23 mouse cellular contexts compared by ENCODE assay signal in the genomic region with DNA sequence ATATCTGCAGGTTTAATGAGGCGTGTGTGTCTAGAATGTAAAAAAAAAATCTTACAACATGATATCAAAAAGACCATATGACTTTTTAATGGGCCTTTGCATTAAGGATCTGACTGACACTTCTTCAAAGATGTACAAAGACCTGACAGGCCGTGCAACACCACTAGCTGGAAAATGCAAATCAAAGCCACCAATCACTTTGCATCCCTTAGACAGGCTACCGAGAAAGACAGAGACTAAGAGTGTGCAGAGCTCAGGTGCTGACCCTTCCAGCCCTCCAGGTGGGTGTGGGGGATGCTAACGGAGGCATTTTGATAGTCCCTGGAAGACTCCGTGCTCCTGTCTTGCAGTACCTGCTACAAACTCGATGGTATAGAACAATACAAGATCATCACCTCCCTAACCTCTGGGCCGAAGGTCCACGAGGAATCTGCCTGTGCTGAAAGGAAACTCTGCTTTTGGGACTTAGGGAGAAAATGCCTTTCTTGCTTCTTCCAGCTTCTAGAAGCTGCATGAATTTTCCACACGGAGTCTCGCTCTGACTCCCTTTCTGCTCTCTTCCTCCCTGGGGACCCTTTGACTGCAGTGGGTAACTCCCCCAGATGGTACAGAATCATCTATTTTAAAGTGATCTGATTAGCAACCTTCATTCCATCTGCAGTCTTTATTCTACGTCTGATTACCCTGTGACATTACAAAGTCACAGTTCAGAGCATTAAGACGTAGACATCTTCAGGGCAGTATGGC. TPM values are rescaled to one million over a fixed set of nuclear protein-coding genes. Genes with fewer than 3 reads are reported as not detected.
DNase-seq lines count a peak whose midpoint lies in the region; ATAC-seq and TF ChIP-seq lines count a peak whose summit lies in the region.
"Had no signal": no experiment of that assay in that cellular context is flagged by ENCODE, and none has a peak within 500 bp of the region (broad histone marks: within the 10 kb centered on the region; RNA-seq: fewer than 3 reads in every experiment).

No protein-coding gene starts in this region.

- H3K79me2 ChIP-seq in CH12.LX (replicated peaks; ENCODE audit: control insufficient read depth, extremely low read depth, insufficient read depth, poor library complexity, severe bottlenecking), result no peaks in the 10 kb centered on the region

- no peak overlapping the region for H3K9ac ChIP-seq in neural tube, embryonic 14.5 days (replicated peaks; ENCODE audit: low read depth, low read length)
- H3K9ac ChIP-seq in neural tube, embryonic 15.5 days (replicated peaks), result no peak overlapping the region
- H3K9ac ChIP-seq in CH12.LX (ENCODE audit: insufficient read depth, low read depth), result no peak overlapping the region
- H3K9ac ChIP-seq: embryonic facial prominence, embryonic 13.5 days; embryonic facial prominence, embryonic 15.5 days; forebrain, embryonic 12.5 days had no signal

- H3K4me1 ChIP-seq in neural tube, embryonic 14.5 days (ENCODE audit: control insufficient read depth, insufficient read depth, low read length), result peaks cover 4% of the 10 kb centered on the region
- peaks cover 6% of the 10 kb centered on the region for H3K4me1 ChIP-seq in neural tube, embryonic 15.5 days
- peaks cover 3 to 25% of the 10 kb centered on the region in 2 experiments; a peak in 2 of 4 replicates for H3K4me1 ChIP-seq in CH12.LX (ENCODE audit: control insufficient read depth in 1 of 2, insufficient read depth in 2 of 2)
- 0 out of 2 replicates have a peak, but pooled peaks cover 4% of the 10 kb centered on the region for H3K4me1 ChIP-seq in embryonic facial prominence, embryonic 10.5 days
- H3K4me1 ChIP-seq: embryonic facial prominence, embryonic 13.5 days; embryonic facial prominence, embryonic 15.5 days had no signal

- H3K27me3 ChIP-seq in neural tube, embryonic 14.5 days (ENCODE audit: control insufficient read depth, insufficient read depth, low read length), result no peaks in the 10 kb centered on the region
- H3K27me3 ChIP-seq in neural tube, embryonic 15.5 days (replicated peaks), result no peaks in the 10 kb centered on the region
- H3K27me3 ChIP-seq in CH12.LX (replicated peaks), result no peaks in the 10 kb centered on the region
- H3K27me3 ChIP-seq in embryonic facial prominence, embryonic 10.5 days (replicated peaks; ENCODE audit: low read depth, poor library complexity, severe bottlenecking), result no peaks in the 10 kb centered on the region
- H3K27me3 ChIP-seq: embryonic facial prominence, embryonic 13.5 days; embryonic facial prominence, embryonic 15.5 days; forebrain, embryonic 12.5 days had no signal

- no peak for TF ChIP-seq CTCF in CH12.LX (conservative IDR thresholded peaks at IDR 0.05 in 1 of 2, IDR thresholded peaks at IDR 0.05 in 1 of 2; ENCODE audit: low read depth in 2 of 2, low read length in 2 of 2)

- TF ChIP-seq RAD21 in CH12.LX (IDR thresholded peaks at IDR 0.05; ENCODE audit: low read depth, low read length), result no peak

- TF ChIP-seq POLR2A in CH12.LX (IDR thresholded peaks at IDR 0.05; ENCODE audit: low read depth, low read length), result no peak

- no peak overlapping the region for H3K4me2 ChIP-seq in neural tube, embryonic 14.5 days (ENCODE audit: low read depth, low read length)
- no peak overlapping the region for H3K4me2 ChIP-seq in neural tube, embryonic 15.5 days
- H3K4me2 ChIP-seq in CH12.LX (ENCODE audit: insufficient read depth, low read depth, poor library complexity, severe bottlenecking), result peak overlapping the region; percentile 14
- H3K4me2 ChIP-seq: embryonic facial prominence, embryonic 13.5 days; embryonic facial prominence, embryonic 15.5 days; forebrain, embryonic 12.5 days had no signal

- no peaks in the 10 kb centered on the region for H3K9me3 ChIP-seq in neural tube, embryonic 14.5 days (ENCODE audit: control insufficient read depth, low read length)
- no peaks in the 10 kb centered on the region for H3K9me3 ChIP-seq in neural tube, embryonic 15.5 days (replicated peaks)
- H3K9me3 ChIP-seq in CH12.LX (replicated peaks; ENCODE audit: low read length), result no peaks in the 10 kb centered on the region
- H3K9me3 ChIP-seq in embryonic facial prominence, embryonic 10.5 days, result no peaks in the 10 kb centered on the region
- H3K9me3 ChIP-seq: embryonic facial prominence, embryonic 13.5 days; embryonic facial prominence, embryonic 15.5 days; forebrain, embryonic 10.5 days; forebrain, embryonic 12.5 days had no signal

- H3K27ac ChIP-seq in neural tube, embryonic 14.5 days (ENCODE audit: low read depth, low read length), result peak overlapping the region; percentile 48; the same call in 1 of the 2 replicates
- no peak overlapping the region for H3K27ac ChIP-seq in neural tube, embryonic 15.5 days (replicated peaks)
- 0 out of 2 replicates have a peak overlapping the region, but pooled peaks have one; percentile 22 for H3K27ac ChIP-seq in CH12.LX (ENCODE audit: insufficient read depth, low read depth)
- H3K27ac ChIP-seq in embryonic facial prominence, embryonic 10.5 days (replicated peaks), result no peak overlapping the region
- H3K27ac ChIP-seq: embryonic facial prominence, embryonic 13.5 days; embryonic facial prominence, embryonic 15.5 days; forebrain, embryonic 10.5 days; forebrain, embryonic 12.5 days had no signal

- in situ Hi-C loops in CH12.LX (cut with MboI; ENCODE audit: low pct_ligation_motif_present, low pct_unique_long_range_greater_than_20kb, low sequenced_read_pairs), result no loop called here

- 65% methylated on average over 12 of the region's 12 CpGs for WGBS in neural tube, embryonic 14.5 days
- 73% methylated on average over 12 of the region's 12 CpGs for WGBS in neural tube, embryonic 15.5 days
- 82% methylated on average over 12 of the region's 12 CpGs for WGBS in embryonic facial prominence, embryonic 10.5 days

- no peak for ATAC-seq in neural tube, embryonic 14.5 days (ENCODE audit: low read depth)
- ATAC-seq in neural tube, embryonic 15.5 days (ENCODE audit: low FRiP score), result no peak
- ATAC-seq: CD4-positive, CD25-positive, alpha-beta regulatory T cell, adult 4 months; forebrain, embryonic 14.5 days; forebrain, embryonic 16.5 days had no signal

- H3K36me3 ChIP-seq in neural tube, embryonic 14.5 days (ENCODE audit: control insufficient read depth, insufficient read depth, low read length), result no peaks in the 10 kb centered on the region
- H3K36me3 ChIP-seq in neural tube, embryonic 15.5 days, result no peaks in the 10 kb centered on the region
- no peaks in the 10 kb centered on the region for H3K36me3 ChIP-seq in CH12.LX (replicated peaks in 1 of 2; ENCODE audit: control insufficient read depth in 1 of 2, insufficient read depth in 1 of 2, low read length in 1 of 2)
- H3K36me3 ChIP-seq in embryonic facial prominence, embryonic 10.5 days (replicated peaks), result no peaks in the 10 kb centered on the region
- H3K36me3 ChIP-seq: embryonic facial prominence, embryonic 13.5 days; embryonic facial prominence, embryonic 15.5 days; forebrain, embryonic 10.5 days; forebrain, embryonic 12.5 days had no signal

- peak; percentile 67 for TF ChIP-seq EP300 in CH12.LX (IDR thresholded peaks at IDR 0.05; ENCODE audit: low read length)

- DNase-seq in CH12.LX (ENCODE audit: extremely low read depth), result peak; percentile 85
- no peak for DNase-seq in embryonic facial prominence, embryonic 10.5 days (ENCODE audit: low spot score)
- DNase-seq in cerebellum, adult 11-12 months, result no peak
- DNase-seq: adrenal gland, adult 2 months; adrenal gland, postnatal 10 days; adrenal gland, postnatal 25 days; B cell, adult 2 months; cerebellum, adult 11 months; cerebellum, adult 2 months; cerebellum, adult 9-10 months; cerebellum, postnatal 10 days; cerebellum, postnatal 25 days had no signal

- no peak overlapping the region for H3K4me3 ChIP-seq in neural tube, embryonic 14.5 days (ENCODE audit: low read depth, low read length)
- H3K4me3 ChIP-seq in neural tube, embryonic 15.5 days (replicated peaks), result no peak overlapping the region
- H3K4me3 ChIP-seq in CH12.LX (replicated peaks in 1 of 3; ENCODE audit: low read depth in 2 of 3, low read length in 2 of 3, poor library complexity in 1 of 3), result no peak overlapping the region
- no peak overlapping the region for H3K4me3 ChIP-seq in embryonic facial prominence, embryonic 10.5 days
- H3K4me3 ChIP-seq: embryonic facial prominence, embryonic 13.5 days; embryonic facial prominence, embryonic 15.5 days; erythroblast, embryonic 14.5 days; forebrain, embryonic 10.5 days; forebrain, embryonic 12.5 days had no signal

- dilution Hi-C loops in CH12.LX (cut with MboI; ENCODE audit: extremely low pct_ligation_motif_present, extremely low pct_unique_long_range_greater_than_20kb, low sequenced_read_pairs), result no loop called here

TF ChIP-seq in CH12.LX, 34 proteins besides CTCF, POLR2A, EP300 and RAD21 (continues in another document):
- TF ChIP-seq MEF2A (IDR thresholded peaks at IDR 0.05; ENCODE audit: borderline replicate concordance, low read depth, low read length) (0 out of 2 replicates have a peak, but pooled peaks have one; percentile 27), ETS1 (conservative IDR thresholded peaks at IDR 0.05; ENCODE audit: low read depth, low read length) (no peak), MAX (IDR thresholded peaks at IDR 0.05; ENCODE audit: low read length) (no peak), E2F4 (IDR thresholded peaks at IDR 0.05; ENCODE audit: insufficient replicate concordance, low read depth, low read length) (no peak), MYC (IDR thresholded peaks at IDR 0.05; ENCODE audit: low read depth, low read length) (no peak), ZC3H11A (IDR thresholded peaks at IDR 0.05; ENCODE audit: low read depth, low read length) (no peak), GABPA (IDR thresholded peaks at IDR 0.05; ENCODE audit: insufficient replicate concordance, low read depth, low read length) (no peak), BHLHE40 (IDR thresholded peaks at IDR 0.05; ENCODE audit: low read depth, low read length) (peak; percentile 48; the same call in 1 of the 2 replicates), NELFE (IDR thresholded peaks at IDR 0.05; ENCODE audit: low read depth, low read length) (no peak)

RNA-seq across cellular contexts. Expression of gene Gpr176, which starts 57.4 kb away (rescaled TPM):
- polyA plus RNA-seq in neural tube, embryonic 14.5 days (2014; fragmentation: Nextera tagmentation; extraction: Ambion mirVana), result 7.9 and 8.2 TPM in 2 replicates
- 7.6 and 9.1 TPM in 2 replicates for polyA plus RNA-seq in neural tube, embryonic 15.5 days (2015; fragmentation: Nextera tagmentation; extraction: Ambion mirVana)
- total RNA-seq in CH12.LX (2012; rRNA removed), result not detected in 2 replicates
- not detected in 2 replicates for total RNA-seq in CH12.LX (2014; rRNA removed)
- not detected in 2 replicates for polyA plus RNA-seq in CH12.LX (2012; ENCODE audit: insufficient read length, low read depth)
- 0.16 and 0.17 TPM in 2 replicates for polyA plus RNA-seq in embryonic facial prominence, embryonic 10.5 days (2016; fragmentation: Nextera tagmentation; extraction: Ambion mirVana)
- total RNA-seq: MEL had no signal
- polyA plus RNA-seq: erythroblast, embryonic 14.5 days had no signal

RNA-seq across cellular contexts. Expression of gene Fsip1, which starts 59.1 kb away (rescaled TPM):
- 2.4 and 3.4 TPM in 2 replicates for polyA plus RNA-seq in neural tube, embryonic 14.5 days (2014; fragmentation: Nextera tagmentation; extraction: Ambion mirVana)
- 2.1 and 2.3 TPM in 2 replicates for polyA plus RNA-seq in neural tube, embryonic 15.5 days (2015; fragmentation: Nextera tagmentation; extraction: Ambion mirVana)
- total RNA-seq in CH12.LX (2012; rRNA removed) (0.17 and 0.38 TPM in 2 replicates), CH12.LX (2014; rRNA removed) (0.14 and 0.47 TPM in 2 replicates)
- polyA plus RNA-seq in CH12.LX (2012; ENCODE audit: insufficient read length, low read depth), result 0.38 and 0.49 TPM in 2 replicates
- polyA plus RNA-seq in embryonic facial prominence, embryonic 10.5 days (2016; fragmentation: Nextera tagmentation; extraction: Ambion mirVana), result 1.7 and 3.1 TPM in 2 replicates
- total RNA-seq: MEL had no signal
- polyA plus RNA-seq: adrenal gland, adult 2 months; CD4-positive, CD25-positive, alpha-beta regulatory T cell, adult 4 months; erythroblast, embryonic 14.5 days had no signal

Comparison
In these comparisons a context has a peak if more than half of its experiments do, and no peak if none do; other contexts are left out.
1. H3K27ac ChIP-seq: peak in neural tube, embryonic 14.5 days (single experiment) and CH12.LX (single experiment); none in neural tube, embryonic 15.5 days (single experiment) and embryonic facial prominence, embryonic 10.5 days (single experiment).